Mouse (Mus musculus) adrenal gland, adult 2 months (tissue): ENCODE measurements around the gene Ctdsp1. TPM values are rescaled to one million over a fixed set of nuclear protein-coding genes. Genes with fewer than 3 reads are reported as not detected.

Experiments used
- DNase-seq: peaks from one replicate; pipeline ENCODE4 v3.0.0; 2021
- long read RNA-seq: library from polyadenylated mRNA; stranded (forward); transcript quantifications from one replicate; pipeline ENCODE4 v2.0.0, GENCODE M21; 2021
- polyA plus RNA-seq: library from polyadenylated mRNA; depleted of rRNA; stranded (reverse); fragments of >200 nt; gene quantifications from 2 replicates; pipeline ENCODE4 v1.2.3, GENCODE M21; 2012; rRNA removed
- total RNA-seq, 2 experiments: library from RNA; stranded (reverse); gene quantifications; 2 replicates each; pipeline ENCODE4 v1.2.3; 2021

The Ctdsp1 gene
- total RNA-seq = 100 to 1,000 TPM; 169 to 172 TPM
- polyA plus RNA-seq = 195 and 226 TPM in 2 replicates
- long read RNA-seq, transcript Ctdsp1-201 (7 exons, 2,876 nt) = major isoform, 9 of 28 reads
- long read RNA-seq, partial matches to known transcripts = 1 of 28 reads
- long read RNA-seq, other reads (novel, unspliced or antisense) = 18 of 28 reads

- DNase-seq = peak; percentile 99
These were observed at the start of gene Ctdsp1 for GRCm38 (mm10) chr1:74390924-74391748. Gene Ctdsp1 (plus strand): TSS chr1:74391509.

- no peak for DNase-seq
These were observed 49.4 kb upstream of the Ctdsp1 start for GRCm38 (mm10) chr1:74341898-74342297.

- no peak for DNase-seq
These were observed 49.0 kb upstream of the Ctdsp1 start for GRCm38 (mm10) chr1:74342308-74342707.

- no peak for DNase-seq
These were observed 48.1 kb upstream of the Ctdsp1 start for GRCm38 (mm10) chr1:74343161-74343560.

- no peak for DNase-seq
These were observed 47.0 kb upstream of the Ctdsp1 start for GRCm38 (mm10) chr1:74344163-74344916.

GRCm38 (mm10) chr1:74351185-74351769, 40.0 kb upstream of the Ctdsp1 start:
- no peak for DNase-seq

GRCm38 (mm10) chr1:74352532-74353096, 38.7 kb upstream of the Ctdsp1 start:
- DNase-seq = peak; percentile 70

- DNase-seq = no peak
These were observed 37.7 kb upstream of the Ctdsp1 start for GRCm38 (mm10) chr1:74353453-74354229.

GRCm38 (mm10) chr1:74357531-74357930, 33.8 kb upstream of the Ctdsp1 start:
- DNase-seq = no peak

GRCm38 (mm10) chr1:74359952-74360517, 31.3 kb upstream of the Ctdsp1 start:
- DNase-seq = no peak

GRCm38 (mm10) chr1:74361812-74362211, 29.5 kb upstream of the Ctdsp1 start, which contains the start of gene Catip:
Gene Catip (plus strand): TSS chr1:74362108.
- peak; percentile 77 for DNase-seq

- DNase-seq = no peak
These were observed 28.7 kb upstream of the Ctdsp1 start for GRCm38 (mm10) chr1:74362325-74363229.

GRCm38 (mm10) chr1:74363437-74363836, 27.9 kb upstream of the Ctdsp1 start:
- DNase-seq = no peak

GRCm38 (mm10) chr1:74364270-74364669, 27.0 kb upstream of the Ctdsp1 start:
- DNase-seq = no peak

GRCm38 (mm10) chr1:74367886-74368645, 23.2 kb upstream of the Ctdsp1 start:
- peak; percentile 64 for DNase-seq

GRCm38 (mm10) chr1:74370040-74370439, 21.3 kb upstream of the Ctdsp1 start:
- DNase-seq = no peak

- no peak for DNase-seq
These were observed 17.9 kb upstream of the Ctdsp1 start for GRCm38 (mm10) chr1:74373372-74373771.

GRCm38 (mm10) chr1:74374980-74375379, 16.3 kb upstream of the Ctdsp1 start, which contains the start of gene Slc11a1:
Gene Slc11a1 (plus strand): TSS chr1:74375195.
- no peak for DNase-seq

GRCm38 (mm10) chr1:74375561-74375960, 15.7 kb upstream of the Ctdsp1 start:
- DNase-seq = no peak
